21 mouse cellular contexts compared by ENCODE assay signal in genomic region chr6:118963283-118963682, GRCm38 (mm10).
A peak's percentile ranks its signal among the peaks of the same experiment; 100 is the strongest.
DNase-seq lines count a peak whose midpoint lies in the region; ATAC-seq and TF ChIP-seq lines count a peak whose summit lies in the region.
"Had no signal": no experiment of that assay in that cellular context is flagged by ENCODE, and none has a peak within 500 bp of the region (broad histone marks: within the 10 kb centered on the region; RNA-seq: fewer than 3 reads in every experiment).

No protein-coding gene starts in this region.

- H3K27me3 ChIP-seq in forebrain, postnatal 0 days (ENCODE audit: insufficient read depth, low read length), result no peaks in the 10 kb centered on the region
- no peaks in the 10 kb centered on the region for H3K27me3 ChIP-seq in forebrain, embryonic 15.5 days

- H3K4me3 ChIP-seq in forebrain, postnatal 0 days (ENCODE audit: low read depth, low read length), result no peak overlapping the region
- H3K4me3 ChIP-seq in forebrain, embryonic 15.5 days, result no peak overlapping the region
- H3K4me3 ChIP-seq in layer of hippocampus, adult 2 months, result no peak overlapping the region
- H3K4me3 ChIP-seq: gastrocnemius, adult 2 months; hindbrain, embryonic 10.5 days had no signal

- no peaks in the 10 kb centered on the region for H3K36me3 ChIP-seq in forebrain, postnatal 0 days (ENCODE audit: insufficient read depth)
- no peaks in the 10 kb centered on the region for H3K36me3 ChIP-seq in forebrain, embryonic 15.5 days
- H3K36me3 ChIP-seq: hindbrain, embryonic 10.5 days had no signal

- no peak for DNase-seq in forebrain, postnatal 0 days
- DNase-seq in layer of hippocampus, adult 2 months (ENCODE audit: low spot score in 2 of 2), result no peak
- DNase-seq in layer of hippocampus, postnatal 10 days (ENCODE audit: low spot score in 2 of 2), result no peak
- peak; percentile 50 for DNase-seq in NIH3T3 (ENCODE audit: low read depth)
- peak; percentile 71 for DNase-seq in lung, postnatal 36 days
- DNase-seq in left cerebral cortex, postnatal 36 days (ENCODE audit: low spot score in 2 of 2), result no peak
- DNase-seq in thymus, postnatal 4 days, result no peak
- DNase-seq: adrenal gland, postnatal 14 days; cerebellum, adult 8-10 months; embryo, embryonic 11 days; gastrocnemius, adult 2 months; heart, adult 11 months; kidney, postnatal 14 days; layer of hippocampus, postnatal 36 days; left cerebral cortex, postnatal 4 days; midbrain, embryonic 14.5 days; spleen, adult 18-20 months had no signal

- no peak overlapping the region for H3K9ac ChIP-seq in forebrain, postnatal 0 days
- no peak overlapping the region for H3K9ac ChIP-seq in forebrain, embryonic 15.5 days (replicated peaks)

- no peak overlapping the region for H3K4me2 ChIP-seq in forebrain, postnatal 0 days (ENCODE audit: low read depth)
- H3K4me2 ChIP-seq in forebrain, embryonic 15.5 days (replicated peaks), result no peak overlapping the region

- no peaks in the 10 kb centered on the region for H3K9me3 ChIP-seq in forebrain, postnatal 0 days (ENCODE audit: low read length)
- no peaks in the 10 kb centered on the region for H3K9me3 ChIP-seq in forebrain, embryonic 15.5 days
- H3K9me3 ChIP-seq: hindbrain, embryonic 10.5 days had no signal

- no peak for TF ChIP-seq CTCF in forebrain, postnatal 0 days (IDR thresholded peaks at IDR 0.05; ENCODE audit: low read depth)
- TF ChIP-seq CTCF in layer of hippocampus, adult 2 months (conservative IDR thresholded peaks at IDR 0.05), result no peak

- 70% methylated on average over 5 of the region's 5 CpGs for WGBS in forebrain, postnatal 0 days
- 70% methylated on average over 5 of the region's 5 CpGs for WGBS in forebrain, embryonic 15.5 days

- intact Hi-C loops in left cerebral cortex, postnatal 36 days (cut with DNase I), result no loop called here

- H3K4me1 ChIP-seq in forebrain, postnatal 0 days (ENCODE audit: insufficient read depth), result no peaks in the 10 kb centered on the region
- peaks cover 14% of the 10 kb centered on the region for H3K4me1 ChIP-seq in forebrain, embryonic 15.5 days
- H3K4me1 ChIP-seq: hindbrain, embryonic 10.5 days had no signal

- peak; percentile 43; the same call in 1 of the 2 replicates for ATAC-seq in forebrain, postnatal 0 days
- no peak for ATAC-seq in forebrain, embryonic 15.5 days (replicated peaks)
- ATAC-seq: forebrain, embryonic 14.5 days; inflammation-experienced regulatory T-cells, adult 6 months had no signal

- H3K27ac ChIP-seq in forebrain, postnatal 0 days (ENCODE audit: low read depth, low read length), result no peak overlapping the region
- no peak overlapping the region for H3K27ac ChIP-seq in forebrain, embryonic 15.5 days (replicated peaks)
- peak overlapping the region; percentile 28; the same call in 1 of the 2 replicates for H3K27ac ChIP-seq in layer of hippocampus, adult 2 months
- H3K27ac ChIP-seq: gastrocnemius, adult 2 months; hindbrain, embryonic 10.5 days had no signal

Comparison
In these comparisons a context has a peak if more than half of its experiments do, and no peak if none do; other contexts are left out.
1. DNase-seq: peak in NIH3T3 (single experiment) and lung, postnatal 36 days (single experiment); none in forebrain, postnatal 0 days (single experiment), layer of hippocampus, adult 2 months (0 of 2), layer of hippocampus, postnatal 10 days (0 of 2), left cerebral cortex, postnatal 36 days (0 of 2) and thymus, postnatal 4 days (single experiment).